15 mouse cellular contexts compared by ENCODE assay signal in genomic region chr9:14304262-14304968, GRCm38 (mm10). TPM values are rescaled to one million over a fixed set of nuclear protein-coding genes. Genes with fewer than 3 reads are reported as not detected.
DNase-seq lines count a peak whose midpoint lies in the region; ATAC-seq lines count a peak whose summit lies in the region.
"Had no signal": no experiment of that assay in that cellular context is flagged by ENCODE, and none has a peak within 500 bp of the region (broad histone marks: within the 10 kb centered on the region; RNA-seq: fewer than 3 reads in every experiment).

No protein-coding gene starts in this region.

- peak overlapping the region; percentile 40; the same call in 1 of the 2 replicates for H3K27ac ChIP-seq in hindbrain, embryonic 13.5 days
- no peak overlapping the region for H3K27ac ChIP-seq in midbrain, embryonic 15.5 days
- H3K27ac ChIP-seq: heart, adult 2 months; kidney, embryonic 15.5 days; liver, embryonic 13.5 days had no signal

- ATAC-seq in hindbrain, embryonic 13.5 days (ENCODE audit: low FRiP score), result peak; percentile 78
- ATAC-seq in midbrain, embryonic 15.5 days (replicated peaks), result peak; percentile 77

- peaks cover 10% of the 10 kb centered on the region for H3K4me1 ChIP-seq in hindbrain, embryonic 13.5 days (replicated peaks)
- H3K4me1 ChIP-seq in midbrain, embryonic 15.5 days, result peaks cover 10% of the 10 kb centered on the region; the same call in 1 of the 2 replicates
- H3K4me1 ChIP-seq: liver, embryonic 13.5 days had no signal

- no peak overlapping the region for H3K9ac ChIP-seq in hindbrain, embryonic 13.5 days
- H3K9ac ChIP-seq in midbrain, embryonic 15.5 days, result no peak overlapping the region
- H3K9ac ChIP-seq: kidney, embryonic 15.5 days; liver, embryonic 13.5 days had no signal

- no peaks in the 10 kb centered on the region for H3K9me3 ChIP-seq in hindbrain, embryonic 13.5 days
- no peaks in the 10 kb centered on the region for H3K9me3 ChIP-seq in midbrain, embryonic 15.5 days
- H3K9me3 ChIP-seq: G1E; kidney, embryonic 15.5 days; liver, embryonic 13.5 days had no signal

- 25% methylated on average over 9 of the region's 9 CpGs for WGBS in hindbrain, embryonic 13.5 days
- 30% methylated on average over 9 of the region's 9 CpGs for WGBS in midbrain, embryonic 15.5 days

- H3K36me3 ChIP-seq in hindbrain, embryonic 13.5 days, result peaks cover 16% of the 10 kb centered on the region
- H3K36me3 ChIP-seq in midbrain, embryonic 15.5 days (replicated peaks), result no peaks in the 10 kb centered on the region
- H3K36me3 ChIP-seq: G1E; liver, embryonic 13.5 days had no signal

- H3K27me3 ChIP-seq in hindbrain, embryonic 13.5 days, result no peaks in the 10 kb centered on the region
- H3K27me3 ChIP-seq in midbrain, embryonic 15.5 days (replicated peaks), result no peaks in the 10 kb centered on the region
- H3K27me3 ChIP-seq: kidney, embryonic 15.5 days; liver, embryonic 13.5 days had no signal

- no peak overlapping the region for H3K4me2 ChIP-seq in hindbrain, embryonic 13.5 days
- no peak overlapping the region for H3K4me2 ChIP-seq in midbrain, embryonic 15.5 days
- H3K4me2 ChIP-seq: kidney, embryonic 15.5 days; liver, embryonic 13.5 days had no signal

- H3K4me3 ChIP-seq in hindbrain, embryonic 13.5 days, result no peak overlapping the region
- no peak overlapping the region for H3K4me3 ChIP-seq in midbrain, embryonic 15.5 days
- H3K4me3 ChIP-seq: heart, adult 2 months; kidney, embryonic 15.5 days; liver, embryonic 13.5 days had no signal

- peak; percentile 12 for DNase-seq in R1 (ENCODE audit: low read depth, low spot score)
- peak; percentile 12 for DNase-seq in embryo, embryonic 11 days
- no peak for DNase-seq in gastrocnemius, postnatal 4 days (ENCODE audit: low spot score in 2 of 2)
- no peak for DNase-seq in ovary, postnatal 36 days (ENCODE audit: low spot score)
- DNase-seq in adrenal gland, postnatal 14 days, result no peak
- DNase-seq: adrenal gland, postnatal 36 days; cerebellum, adult 11 months; heart, adult 2 months; left cerebral cortex, postnatal 4 days; liver, embryonic 13.5 days; lung, postnatal 14 days had no signal

RNA-seq across cellular contexts. Expression of gene Sesn3, which starts 29.5 kb away (rescaled TPM):
- polyA plus RNA-seq in hindbrain, embryonic 13.5 days (2015; fragmentation: Nextera tagmentation; extraction: Ambion mirVana), result 20.2 and 20.9 TPM in 2 replicates
- 14.5 and 15.6 TPM in 2 replicates for polyA plus RNA-seq in midbrain, embryonic 15.5 days (2015; fragmentation: Nextera tagmentation; extraction: Ambion mirVana)
- total RNA-seq in gastrocnemius, postnatal 4 days (2021), result 10 to 100 TPM; 42.1 to 49.8 TPM
- 41.2 and 45.3 TPM in 2 replicates for total RNA-seq in adrenal gland, postnatal 14 days (2021)

Comparison
In these comparisons a context has a peak if more than half of its experiments do, and no peak if none do; other contexts are left out.
1. DNase-seq: peak in R1 (single experiment) and embryo, embryonic 11 days (single experiment); none in gastrocnemius, postnatal 4 days (0 of 2), ovary, postnatal 36 days (single experiment) and adrenal gland, postnatal 14 days (single experiment).